Mouse (Mus musculus) erythroblast, adult 5-6 weeks (primary cell): ENCODE results near the gene Sugct. TPM values are rescaled to one million over a fixed set of nuclear protein-coding genes. Genes with fewer than 3 reads are reported as not detected.

ENCODE experiments used
- ATAC-seq: replicated peaks from 2 replicates; pipeline ENCODE4 v1.8.0; 2016; ENCODE audit warnings: moderate number of reproducible peaks, mild to moderate bottlenecking, moderate TSS enrichment, inconsistent platforms; ENCODE audit not compliant: poor library complexity, low FRiP score, severe bottlenecking
- total RNA-seq, 2 experiments: library from RNA; stranded (forward) in 1 of 2; stranded (reverse) in 1 of 2; fragments of 150-400 nt in 1 of 2; fragments of 200-764, 138-1000 nt in 1 of 2; gene quantifications; 2 replicates each; pipeline versions ENCODE4 v1.2.3 to v1.2.4; 2015 to 2017; ENCODE audit warnings: low replicate concordance in 2 of 2

Gene Sugct
- total RNA-seq, 2 experiments from 2014 or later: 0.38 TPM; not detected in 1

- no peak for ATAC-seq
Measured at GRCm38 (mm10) chr13:16817471-16817870, 877.9 kb downstream of the Sugct start.

DNA sequence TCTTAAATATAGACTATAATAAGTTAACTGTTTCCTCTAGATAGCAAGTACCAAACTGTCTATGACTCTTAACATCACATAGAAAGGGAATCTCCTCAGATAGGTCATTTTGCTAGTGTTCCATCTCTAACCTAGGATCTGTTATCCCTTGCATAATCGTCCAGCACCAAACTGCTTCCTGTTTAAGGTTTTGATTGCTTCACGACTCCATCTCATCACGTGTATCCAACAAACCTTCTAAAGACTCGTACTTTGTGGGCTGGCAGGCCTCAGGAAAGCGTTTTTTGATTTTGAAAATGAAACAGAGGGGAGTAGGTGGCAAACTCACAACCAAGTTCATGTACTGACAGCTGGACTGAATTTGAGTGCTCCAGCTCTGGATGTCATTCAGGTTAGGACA is 878.6 kb downstream of the Sugct start:
- no peak for ATAC-seq

DNA sequence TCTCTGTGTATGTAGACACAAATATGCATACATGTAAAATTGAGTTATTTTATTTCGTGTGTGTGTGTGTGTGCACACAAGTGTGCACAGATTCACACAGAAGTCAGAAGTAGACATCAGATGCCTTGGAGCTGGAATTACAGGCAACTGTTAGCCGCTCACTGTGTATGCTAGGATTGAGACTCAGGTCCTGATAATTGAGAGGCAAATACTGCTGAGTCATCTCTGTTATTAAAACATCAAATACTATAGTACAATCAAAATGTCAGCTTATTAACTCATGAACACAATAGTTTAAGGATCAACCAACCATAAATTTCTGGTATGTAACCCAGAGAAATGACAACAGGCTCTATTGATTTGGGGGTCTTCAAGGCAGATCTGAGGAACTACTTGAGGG is 883.1 kb downstream of the Sugct start:
- ATAC-seq: peak; percentile 56; the same call in 1 of the 2 replicates

Other genes with a start within 250 kb of the Sugct start
- gene Mplkip, start 361 bp downstream of the Sugct start, total RNA-seq (2015; ENCODE audit: low replicate concordance): 33.0 and 34.1 TPM in 2 replicates
- gene Mplkip, start 361 bp downstream of the Sugct start, total RNA-seq (2017; ENCODE audit: low replicate concordance): 12.5 and 21.8 TPM in 2 replicates
- 38.6 and 42.0 TPM in 2 replicates for gene Cdk13, start 109.5 kb upstream of the Sugct start, total RNA-seq (2015; ENCODE audit: low replicate concordance)
- 48.7 and 49.8 TPM in 2 replicates for gene Cdk13, start 109.5 kb upstream of the Sugct start, total RNA-seq (2017; ENCODE audit: low replicate concordance)
- gene Rala, start 248.7 kb upstream of the Sugct start, total RNA-seq (2015; ENCODE audit: low replicate concordance): 7.1 and 12.1 TPM in 2 replicates
- 5.9 and 6.6 TPM in 2 replicates for gene Rala, start 248.7 kb upstream of the Sugct start, total RNA-seq (2017; ENCODE audit: low replicate concordance)